Mouse (Mus musculus): ENCODE results near the gene Nthl1.

Gene Nthl1

DNA sequence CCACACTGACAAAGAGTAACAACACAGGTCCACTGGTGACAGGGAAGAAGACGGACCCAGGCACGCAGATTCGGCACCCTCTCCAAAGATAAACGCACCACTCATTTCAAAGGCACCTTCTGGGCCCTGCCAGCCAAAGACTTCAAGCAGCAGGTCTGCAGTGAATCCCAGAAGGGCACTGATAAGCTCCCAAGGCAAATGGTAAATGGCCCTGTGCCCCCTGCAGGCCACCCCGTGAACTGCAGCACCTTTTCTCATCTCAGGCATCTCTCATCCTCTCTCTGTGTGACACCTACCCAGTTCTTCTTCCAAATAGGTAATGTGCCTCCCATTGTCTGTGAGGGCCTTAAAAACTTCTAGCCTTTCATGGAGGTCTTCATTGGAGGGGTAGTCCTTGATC, 3.8 kb upstream of the Nthl1 start:
- no peak for DNase-seq (ENCODE audit: low spot score)

DNA sequence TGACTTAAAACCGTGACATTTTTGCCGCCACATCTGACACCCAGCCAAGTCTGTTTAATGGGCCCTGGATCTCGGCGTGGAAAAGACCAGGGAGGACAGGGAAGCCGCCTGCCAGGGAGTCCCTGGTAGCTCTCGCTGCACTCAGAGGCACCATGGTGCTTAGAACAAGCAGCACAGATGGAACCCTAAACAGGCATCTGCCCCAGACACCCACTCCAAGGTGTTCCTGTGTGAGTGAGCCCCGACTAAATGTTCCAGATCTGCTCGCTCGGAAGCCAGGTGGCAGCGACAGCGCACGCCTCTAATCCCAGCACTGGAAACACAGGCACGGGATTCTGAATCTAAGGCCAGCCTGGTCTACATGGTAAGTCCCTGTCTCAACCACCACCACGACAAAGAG, 2.4 kb upstream of the Nthl1 start:
- no peak for DNase-seq (ENCODE audit: low spot score)

DNA sequence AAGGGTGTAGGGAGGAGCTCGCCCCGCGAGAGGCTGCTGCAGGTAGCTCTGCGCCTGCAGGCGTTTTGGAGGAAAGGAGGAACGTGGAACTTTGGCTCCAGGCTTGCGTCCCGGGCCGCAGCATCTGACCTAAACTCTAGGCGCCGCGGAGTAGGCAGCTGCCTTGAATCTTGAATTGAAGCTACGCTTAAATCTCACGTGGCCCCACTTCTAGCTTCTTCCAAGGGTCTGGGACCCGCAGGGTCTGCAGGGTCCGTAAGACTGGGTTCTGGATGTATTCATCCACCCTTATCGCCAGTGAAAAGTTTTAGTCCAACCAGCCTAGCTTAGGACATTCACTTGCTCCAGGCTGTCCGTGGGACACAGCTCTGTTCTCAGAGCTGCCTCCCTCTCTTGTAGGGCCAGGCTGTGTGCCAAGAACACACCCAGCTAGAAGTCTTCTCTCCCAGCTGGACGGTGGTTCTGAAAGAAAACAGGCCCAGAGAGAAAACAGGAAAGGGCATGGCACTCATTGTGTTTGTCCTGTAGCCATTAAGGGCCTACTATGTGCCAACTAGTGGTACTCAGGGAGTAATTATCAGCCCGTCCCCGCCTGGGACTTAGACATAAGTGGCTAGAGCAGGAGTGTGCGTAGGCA, 451 bp downstream of the Nthl1 start:
- no peak for DNase-seq (ENCODE audit: low spot score)

DNA sequence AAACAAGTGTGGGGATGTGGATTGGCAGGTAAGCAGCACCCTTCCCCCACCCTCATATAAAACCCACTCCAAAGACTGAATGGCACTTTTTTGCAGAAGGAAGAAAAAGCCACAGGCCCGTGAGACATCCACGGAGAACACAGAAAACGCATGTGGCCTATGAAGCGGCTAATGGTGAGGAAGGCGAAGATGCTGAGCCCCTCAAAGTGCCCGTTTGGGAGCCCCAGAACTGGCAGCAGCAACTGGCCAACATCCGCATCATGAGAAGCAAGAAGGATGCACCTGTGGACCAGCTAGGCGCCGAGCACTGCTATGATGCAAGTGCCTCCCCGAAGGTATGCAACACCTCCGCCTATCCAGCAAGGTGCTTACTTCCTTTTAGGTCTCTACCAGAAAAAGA, 1.4 kb downstream of the Nthl1 start:
- no peak for DNase-seq (ENCODE audit: low spot score)

DNA sequence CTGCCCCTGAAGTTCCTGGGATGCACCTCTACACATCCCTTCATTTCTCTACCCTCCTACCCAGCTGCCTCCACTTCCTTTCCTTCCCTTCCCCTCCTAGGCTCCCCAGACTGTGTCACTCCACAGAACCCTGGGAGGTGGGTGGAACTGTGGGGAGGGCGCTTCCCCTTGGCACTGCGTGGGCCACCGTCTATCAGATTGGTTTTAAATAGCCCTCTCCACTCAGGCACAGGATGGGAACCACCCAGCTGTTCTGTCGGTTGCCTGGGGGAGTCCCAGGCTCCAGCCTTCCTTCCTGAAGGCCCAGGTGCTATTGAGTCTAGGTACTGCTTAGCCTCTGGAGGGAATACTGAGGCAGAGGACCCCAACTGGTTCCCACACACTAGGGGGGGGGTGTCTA, 2.5 kb downstream of the Nthl1 start:
- no peak for DNase-seq (ENCODE audit: low spot score)

DNA sequence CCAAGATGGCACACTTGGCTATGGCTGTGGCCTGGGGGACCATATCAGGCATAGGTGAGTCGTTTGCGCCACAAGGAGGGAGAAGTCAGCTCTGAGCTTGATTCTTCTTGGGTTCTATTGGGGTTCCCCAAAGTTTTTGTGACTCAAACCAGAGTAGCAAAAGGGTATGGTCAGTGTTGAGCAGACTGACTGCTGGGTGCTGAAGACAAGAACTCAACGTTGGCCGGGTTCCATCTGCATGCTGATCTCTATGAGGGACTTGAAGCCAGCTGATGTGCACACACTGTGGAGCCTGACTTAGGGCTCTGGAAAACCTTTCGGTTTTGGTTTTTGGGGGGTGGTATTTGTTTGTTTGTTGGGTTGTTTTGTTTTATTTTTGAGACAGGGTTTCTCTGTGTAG, 3.2 kb downstream of the Nthl1 start:
- no peak for DNase-seq (ENCODE audit: low spot score)

DNA sequence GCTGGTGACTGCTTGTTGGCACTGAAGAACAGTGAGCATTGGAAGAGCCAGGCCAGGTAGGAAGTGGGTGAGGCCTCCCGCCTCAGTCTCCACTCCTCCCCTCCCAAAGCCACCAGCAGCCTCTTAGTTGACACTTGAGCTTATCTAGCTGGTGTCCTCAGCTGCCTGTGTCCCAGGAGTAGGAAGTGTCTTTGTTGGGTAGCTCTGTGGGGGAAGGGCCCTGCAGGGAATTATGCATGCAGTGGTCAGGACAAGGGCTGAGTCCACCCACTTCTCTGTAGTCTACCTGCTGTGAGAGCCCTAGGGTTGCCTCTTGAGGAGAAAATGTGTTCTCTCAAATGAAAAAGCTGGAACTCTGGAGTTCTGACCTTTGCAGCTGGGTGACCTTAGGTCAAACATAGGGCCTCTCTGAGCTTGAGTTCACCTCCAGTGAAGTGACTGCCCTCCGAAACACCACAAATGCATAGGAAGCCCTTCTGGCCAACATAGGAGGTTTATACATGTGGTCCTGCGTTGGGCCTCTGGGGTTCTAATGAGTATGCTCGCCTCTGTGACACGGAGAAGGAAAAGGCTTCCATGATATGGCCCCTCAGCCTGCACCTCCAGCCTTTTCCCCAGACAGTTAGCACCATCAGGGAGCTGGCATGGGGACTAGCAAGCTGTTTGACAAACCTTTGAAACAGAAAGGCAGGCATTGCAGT, 4.5 kb downstream of the Nthl1 start:
- no peak for DNase-seq (ENCODE audit: low spot score)

DNA sequence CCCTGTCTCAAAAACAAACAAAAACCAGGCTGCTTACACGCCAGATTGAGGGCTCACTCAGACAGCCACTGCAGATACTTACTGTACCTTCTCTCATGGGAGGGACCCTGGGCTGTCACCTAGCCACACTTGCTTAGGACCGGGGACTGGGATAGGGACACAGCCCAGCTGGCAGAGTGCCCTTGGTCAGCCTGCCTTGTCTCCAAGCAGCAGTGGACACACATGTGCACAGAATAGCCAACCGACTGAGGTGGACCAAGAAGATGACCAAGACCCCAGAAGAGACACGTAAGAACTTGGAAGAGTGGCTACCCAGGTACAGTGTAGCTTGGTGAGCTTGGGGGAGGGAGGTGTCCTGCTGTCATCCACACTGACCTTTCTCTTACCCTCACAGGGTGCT, 5.7 kb downstream of the Nthl1 start:
- no peak for DNase-seq (ENCODE audit: low spot score)

DNA sequence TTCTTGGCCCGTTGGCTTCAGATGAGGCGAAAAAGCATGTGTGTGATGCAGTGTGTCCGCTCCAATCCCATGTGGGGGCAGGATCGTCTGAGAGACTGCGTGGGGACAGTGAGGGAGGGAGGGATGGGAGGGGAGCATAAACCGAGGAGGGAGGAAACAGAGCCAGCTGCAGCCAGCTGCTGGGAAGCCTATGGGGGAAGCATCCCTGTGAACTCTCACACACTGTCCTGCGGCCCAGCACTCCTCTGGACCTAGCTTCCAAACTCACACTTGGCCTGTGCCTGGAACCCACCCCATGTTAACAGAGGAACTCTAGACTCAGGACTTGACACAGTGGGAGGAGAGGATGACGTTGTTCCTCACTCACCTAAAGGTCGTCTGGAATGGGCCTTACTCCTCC, 6.4 kb downstream of the Nthl1 start:
- no peak for DNase-seq (ENCODE audit: low spot score)

DNA sequence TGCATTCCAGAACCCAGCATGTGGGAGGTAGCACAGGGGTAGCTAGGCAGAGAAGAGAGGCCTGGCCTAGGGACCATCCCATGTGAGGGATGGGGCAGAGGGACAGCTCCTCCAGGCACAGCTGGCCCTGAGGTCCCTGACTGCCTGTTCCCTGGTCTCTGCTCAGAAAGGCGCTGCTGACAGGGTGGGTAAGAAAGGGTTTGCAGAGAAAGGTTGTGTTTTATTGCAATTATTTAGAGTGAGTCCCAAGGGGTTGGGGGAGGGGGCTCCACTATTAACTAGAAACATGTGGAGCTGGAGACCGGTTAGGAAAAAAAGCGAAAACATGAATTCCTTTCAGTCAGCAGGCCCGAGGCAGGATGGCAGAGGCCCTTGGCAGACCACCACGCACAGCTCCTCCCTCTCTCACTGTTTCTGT, 7.1 kb downstream of the Nthl1 start:
- no peak for DNase-seq (ENCODE audit: low spot score)

DNA sequence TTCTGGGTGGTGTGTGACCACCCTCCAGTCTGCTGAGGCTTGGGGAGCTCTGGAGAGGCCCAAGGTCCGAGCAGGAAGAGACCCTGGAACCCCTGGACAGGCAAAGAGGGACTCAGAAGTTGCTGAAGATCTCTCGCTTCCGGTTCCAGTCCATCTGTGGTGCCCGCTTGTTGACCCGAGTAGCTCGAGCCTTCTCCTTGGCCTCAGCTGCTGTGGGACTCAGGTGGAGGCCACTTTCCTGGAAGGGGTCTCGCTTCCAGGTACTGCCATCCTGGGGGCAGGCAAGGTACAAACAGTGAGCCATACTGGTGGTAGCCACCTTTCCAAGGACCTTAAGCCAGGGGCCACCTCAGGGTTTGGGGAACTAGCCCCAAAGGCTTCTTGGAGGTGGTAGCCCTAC, 7.6 kb downstream of the Nthl1 start:
- DNase-seq (ENCODE audit: low spot score) = no peak

DNA sequence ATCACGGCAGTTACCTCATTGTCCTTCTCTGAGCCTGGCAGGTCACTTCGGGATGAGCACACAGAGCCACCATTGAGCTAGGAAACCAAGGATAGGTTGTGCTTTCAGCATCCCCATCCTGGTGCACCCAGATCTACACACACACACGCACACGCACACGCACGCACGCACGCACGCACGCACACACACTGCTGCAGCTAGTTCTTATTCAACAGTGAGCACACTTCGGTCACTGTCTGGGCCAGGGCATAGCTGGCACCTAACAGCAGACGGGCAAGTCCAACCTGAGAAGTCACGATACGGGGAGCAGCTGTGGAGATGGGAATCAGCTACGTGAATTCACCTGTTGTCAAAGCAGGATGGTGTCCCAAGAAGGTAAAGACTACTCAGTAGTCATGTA, 8.1 kb downstream of the Nthl1 start:
- no peak for DNase-seq (ENCODE audit: low spot score)

DNA sequence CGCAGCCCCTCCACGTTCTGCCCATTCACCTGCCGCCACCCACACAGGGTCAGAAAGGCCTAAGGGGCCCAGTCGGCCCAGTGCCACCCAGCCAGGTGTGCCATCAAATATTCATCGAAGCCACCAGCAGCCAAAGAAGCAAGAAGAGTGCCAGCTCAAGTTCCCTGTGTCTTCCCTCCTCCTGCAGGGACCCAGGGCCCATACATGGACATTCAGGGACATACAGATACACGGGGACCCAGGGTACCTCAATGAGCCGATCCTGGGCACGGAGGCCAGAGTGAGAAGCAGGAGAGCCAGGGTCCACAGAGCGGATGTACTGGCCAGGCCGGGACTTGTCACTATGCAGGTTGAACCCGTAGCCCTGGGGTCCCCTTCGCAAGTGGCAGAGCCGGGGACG, 9.5 kb downstream of the Nthl1 start:
- no peak for DNase-seq (ENCODE audit: low spot score)

DNA sequence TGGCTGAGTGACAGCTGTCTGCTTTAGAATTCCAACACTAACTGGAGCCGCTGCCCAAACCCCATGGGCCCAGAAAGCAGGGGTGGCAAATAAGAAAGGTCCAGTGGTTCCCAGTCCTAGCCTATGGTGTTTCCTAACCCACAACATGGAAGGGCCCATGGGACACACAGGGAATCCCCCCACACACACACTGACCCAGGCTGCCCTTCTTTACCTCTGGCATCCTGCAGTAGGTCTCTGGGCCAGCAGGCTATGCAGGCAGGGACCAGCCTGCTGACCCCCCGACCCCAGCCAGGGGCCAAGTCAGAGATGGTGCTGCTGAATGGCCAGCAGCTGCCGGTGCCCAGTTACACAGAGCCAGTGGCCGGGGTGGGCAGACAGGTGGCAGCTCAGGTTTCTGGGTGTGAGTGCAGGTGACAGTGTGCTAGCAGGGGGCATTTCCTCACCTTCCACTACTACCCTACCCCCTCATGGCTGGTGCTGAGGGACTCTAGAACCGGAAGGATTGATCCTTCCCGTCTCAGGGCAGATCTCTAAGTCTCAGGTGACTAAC, 10.4 kb downstream of the Nthl1 start:
- DNase-seq (ENCODE audit: low spot score) = no peak

DNA sequence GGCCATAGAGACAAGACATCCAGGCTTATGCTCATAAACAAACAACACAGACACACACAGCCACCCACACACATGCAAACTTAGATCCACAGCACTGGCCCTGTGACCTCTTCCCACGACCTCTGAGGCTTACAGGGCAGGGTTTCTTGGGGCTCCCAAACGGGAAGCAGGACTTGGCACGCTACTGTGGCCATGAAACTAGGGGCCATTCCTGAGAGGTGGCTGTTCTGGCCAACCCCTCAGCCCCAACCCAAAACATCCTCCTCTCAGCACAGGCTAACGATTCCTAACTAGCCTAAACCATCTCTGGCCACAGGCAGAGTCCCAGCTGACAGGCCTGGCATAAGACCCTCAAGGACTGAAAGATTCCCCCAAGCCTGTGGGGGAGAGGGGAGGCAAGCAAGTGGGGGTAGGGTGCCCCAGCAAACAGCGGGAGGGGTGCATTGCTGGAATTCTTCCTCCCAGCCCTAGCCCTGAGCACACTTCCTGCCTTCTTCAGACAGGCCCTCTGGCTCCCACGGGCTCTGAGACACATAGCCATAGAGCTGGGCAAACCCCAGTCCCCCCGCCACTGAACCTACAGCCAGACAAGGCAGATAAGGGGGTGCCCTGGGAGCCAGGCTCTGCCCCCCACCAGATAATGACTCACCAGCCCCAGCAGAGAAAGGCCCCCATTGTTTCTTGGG, 11.7 kb downstream of the Nthl1 start:
- no peak for DNase-seq (ENCODE audit: low spot score)

DNA sequence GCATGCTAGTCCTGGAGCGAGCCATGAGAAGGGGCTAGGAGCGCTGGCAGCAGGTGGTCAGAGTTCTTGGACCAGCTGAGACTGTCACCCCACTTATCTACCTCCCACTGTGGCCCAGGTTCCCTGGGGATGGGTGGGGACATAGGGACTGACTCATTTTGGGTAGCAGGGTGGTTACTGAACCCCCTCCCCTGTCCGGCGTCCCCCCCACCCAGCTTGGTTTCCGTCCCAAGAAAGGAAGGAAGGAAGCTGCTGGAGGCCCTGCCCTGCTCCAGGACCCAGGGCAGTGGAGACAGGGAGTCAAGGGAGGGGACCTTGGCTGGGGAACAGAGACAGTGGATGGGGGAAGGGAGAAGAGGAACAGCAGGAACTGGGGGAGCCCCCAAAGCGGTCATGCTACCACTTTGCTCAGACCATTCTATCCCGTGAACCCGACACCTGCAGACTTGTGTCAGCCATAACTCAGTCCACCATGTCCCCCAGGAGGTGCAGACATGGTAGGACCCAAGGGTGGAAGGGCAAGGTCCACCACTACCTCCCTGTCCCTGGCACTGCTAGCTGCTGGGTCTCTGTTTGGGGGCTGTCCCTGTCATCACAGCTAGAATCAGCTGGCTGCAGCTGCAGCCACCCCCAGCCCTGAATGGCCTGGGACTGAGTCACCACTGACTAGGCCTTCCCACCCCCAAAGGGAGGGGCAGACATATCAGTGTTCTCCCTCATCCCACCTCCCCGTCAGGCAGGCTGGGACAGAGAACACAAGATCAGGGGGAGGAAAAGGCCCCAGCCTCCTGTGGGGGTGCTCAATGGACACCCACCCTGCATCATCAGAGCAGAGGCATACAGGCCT, 12.6 kb downstream of the Nthl1 start:
- no peak for DNase-seq (ENCODE audit: low spot score)

DNA sequence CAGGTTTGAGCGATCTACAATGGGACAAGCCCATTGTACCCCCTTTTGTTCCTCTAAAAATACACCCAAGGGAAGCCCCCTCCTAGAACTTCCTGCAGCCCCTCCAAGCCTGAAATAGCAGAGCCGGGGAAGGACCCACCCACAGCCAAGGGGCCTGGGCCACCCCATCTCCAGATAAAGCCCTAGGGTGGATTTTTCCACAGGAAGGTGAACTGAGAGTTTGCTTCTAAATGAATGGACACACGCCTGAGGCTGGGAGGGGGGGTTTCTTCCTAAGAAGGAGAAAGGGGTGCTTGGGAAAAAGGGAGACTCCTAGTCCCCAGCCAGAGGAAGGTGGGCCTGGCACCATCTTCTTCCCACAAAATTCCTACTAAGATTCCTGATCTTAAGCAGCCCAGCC, 13.4 kb downstream of the Nthl1 start:
- DNase-seq (ENCODE audit: low spot score) = no peak

DNA sequence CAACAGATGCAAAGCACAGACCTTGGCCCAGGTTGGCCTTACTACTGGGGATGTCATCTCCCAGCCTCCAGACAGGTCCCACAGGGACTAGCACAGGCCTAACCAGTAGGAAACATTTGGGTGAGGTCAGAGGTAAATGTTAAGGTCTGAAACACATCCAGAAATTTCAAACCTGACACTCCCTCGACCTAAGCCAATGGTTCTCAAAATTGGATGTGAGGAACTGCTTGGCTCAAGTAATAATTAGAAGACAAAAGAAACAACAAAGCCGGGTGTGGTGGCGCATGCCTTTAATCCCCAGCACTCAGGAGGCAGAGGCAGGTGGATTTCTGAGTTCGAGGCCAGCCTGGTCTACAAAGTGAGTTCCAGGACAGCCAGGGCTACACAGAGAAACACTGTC, 13.9 kb downstream of the Nthl1 start:
- DNase-seq (ENCODE audit: low spot score) = no peak

DNA sequence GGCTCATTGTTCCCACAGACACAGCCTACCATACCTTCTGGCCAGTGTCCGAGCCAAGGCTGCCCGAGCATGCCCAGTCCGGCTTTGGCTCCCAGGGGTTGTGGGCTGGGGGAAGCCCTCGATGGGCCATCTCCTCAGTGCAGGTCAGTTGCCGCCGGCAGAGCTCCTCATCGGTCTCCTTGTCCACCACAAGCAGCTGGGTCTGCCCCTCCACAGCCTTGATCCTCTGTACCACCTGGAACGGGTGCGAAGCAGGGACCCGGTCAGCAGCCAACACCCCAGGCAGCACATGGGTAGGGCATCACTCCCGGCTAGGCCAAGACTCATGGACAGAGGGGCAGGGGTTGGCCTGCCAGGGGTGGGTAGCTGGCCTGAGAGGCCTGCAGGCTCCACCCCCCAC, 15.0 kb downstream of the Nthl1 start:
- DNase-seq (ENCODE audit: low spot score) = no peak

DNA sequence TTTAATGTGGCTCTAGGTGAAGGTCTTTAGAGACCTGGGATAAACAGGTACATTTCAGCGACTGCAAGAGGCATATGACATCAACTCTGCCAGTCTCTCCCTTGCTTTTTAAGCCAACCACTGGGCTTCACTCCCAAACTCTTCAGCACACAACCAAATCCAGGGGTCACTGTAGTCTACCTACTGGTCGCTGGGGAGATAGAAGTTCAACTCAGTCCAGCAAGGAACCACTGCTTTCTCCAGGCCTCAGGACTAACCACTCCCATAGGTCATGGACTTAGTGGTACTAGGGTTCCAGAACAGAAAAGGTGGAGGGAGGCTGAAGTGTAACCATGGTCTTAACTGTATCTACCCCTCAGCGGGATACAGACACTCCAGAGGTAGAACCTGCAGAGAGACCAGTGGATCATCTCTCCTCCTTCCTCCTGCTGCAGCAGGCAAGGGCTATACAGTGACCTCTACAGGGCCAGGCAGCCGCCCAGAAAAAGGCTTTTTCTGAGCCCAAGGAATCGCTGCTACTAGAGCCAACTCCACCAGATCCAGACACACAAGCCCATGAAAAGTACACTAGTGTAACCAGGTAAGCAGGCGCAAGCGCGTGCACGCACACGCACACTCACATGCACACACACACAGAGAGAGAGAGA, 16.4 kb downstream of the Nthl1 start:
- no peak for DNase-seq (ENCODE audit: low spot score)

DNA sequence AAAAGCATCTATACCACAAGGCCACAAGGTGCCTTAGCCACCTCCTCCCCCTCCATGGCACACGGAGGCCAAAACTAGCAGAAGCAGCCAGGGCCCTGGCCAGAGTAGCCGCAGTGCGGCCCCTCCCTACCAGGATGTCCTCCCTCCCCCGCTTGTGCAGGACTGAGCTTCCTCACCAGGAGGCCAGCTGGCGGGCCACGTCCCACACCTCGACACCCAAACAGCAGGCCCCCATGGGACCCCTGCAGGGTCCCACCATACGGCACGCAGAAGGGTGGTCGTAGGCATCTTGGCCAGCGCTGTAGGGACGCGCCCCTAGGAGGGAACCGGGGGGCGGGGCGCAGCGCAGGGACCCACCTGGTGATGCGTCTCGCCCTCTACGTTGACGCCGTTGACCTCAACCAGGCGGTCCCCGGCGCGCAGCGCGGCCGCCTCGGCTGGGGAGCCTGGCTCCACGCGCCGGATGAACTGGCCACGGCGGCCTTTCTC, 17.1 kb downstream of the Nthl1 start:
- no peak for DNase-seq (ENCODE audit: low spot score)
